Mouse (Mus musculus) ES-Bruce4 (cell line): ENCODE measurements around the gene Rnase12.

ENCODE experiments used
- CTCF ChIP-seq: IDR thresholded peaks from one replicate; pipeline ENCODE4 v1.8.1; 2011; ENCODE audit warnings: low read depth, low read length
- EP300 ChIP-seq: IDR thresholded peaks from 2 replicates; pipeline ENCODE4 v1.6.1; 2011; ENCODE audit warnings: low read depth, low read length; ENCODE audit not compliant: insufficient read depth
- POLR2A ChIP-seq: IDR thresholded peaks from one replicate; pipeline ENCODE4 v1.8.1; 2011; ENCODE audit warnings: low read length; ENCODE audit not compliant: insufficient read depth

DNA sequence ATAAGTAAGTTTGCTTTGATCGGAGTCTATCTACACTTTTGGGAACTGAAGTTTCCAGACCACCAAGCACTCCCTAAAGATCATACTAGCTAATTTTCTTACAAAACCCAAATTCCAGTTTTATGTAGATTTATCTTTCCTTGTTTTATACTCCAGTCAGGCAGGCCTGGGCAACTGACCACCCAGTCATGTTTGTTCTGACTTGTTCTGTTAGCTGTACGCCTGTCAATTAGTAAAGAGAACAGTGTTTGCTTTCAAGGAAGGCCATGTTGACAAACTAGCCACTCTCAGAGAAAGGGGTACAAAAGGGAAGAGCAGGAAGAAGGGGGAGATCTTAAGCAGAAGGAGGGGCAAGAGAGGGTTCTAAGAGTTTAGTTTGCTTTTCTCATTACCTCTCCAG lies 46.9 kb upstream of the Rnase12 start:
- TF ChIP-seq CTCF (no peak), POLR2A (no peak), EP300 (no peak)
